Mouse (Mus musculus) heart, postnatal 0 days (tissue): ENCODE results near the gene H2-DMb1. TPM values are rescaled to one million over a fixed set of nuclear protein-coding genes. Genes with fewer than 3 reads are reported as not detected.
A peak's percentile ranks its signal among the peaks of the same experiment; 100 is the strongest.

Source experiments
- ATAC-seq: fragments of 200-750 bp; cut with Nextera tagmentation; 2 replicates; pipeline ENCODE4 v1.8.0; 2017; ENCODE audit warnings: low read depth, moderate number of reproducible peaks, moderate library complexity; ENCODE audit not compliant: insufficient read depth
- DNase-seq: peaks from one replicate; pipeline ENCODE4 v3.0.0-alpha.2; 2016; ENCODE audit warnings: low spot score
- H3K27ac ChIP-seq: fragments of 300-500 bp; sonication (generic); 2 replicates; pipeline ENCODE4 v1.5.1; 2014; ENCODE audit warnings: low read depth, mild to moderate bottlenecking
- H3K27me3 ChIP-seq: fragments of 300-500 bp; sonication (generic); 2 replicates; pipeline ENCODE4 v1.6.1; 2014; ENCODE audit warnings: low read length, mixed read lengths; ENCODE audit not compliant: control insufficient read depth, insufficient read depth
- H3K36me3 ChIP-seq: fragments of 300-500 bp; sonication (generic); replicated peaks from 2 replicates; pipeline ENCODE4 v1.6.1; 2014; ENCODE audit warnings: low read length, mixed read lengths; ENCODE audit not compliant: control insufficient read depth, insufficient read depth
- H3K4me1 ChIP-seq: fragments of 300-500 bp; sonication (generic); 2 replicates; pipeline ENCODE4 v1.6.1; 2014; ENCODE audit warnings: antibody characterized with exemption; ENCODE audit not compliant: control insufficient read depth, insufficient read depth
- H3K4me2 ChIP-seq: fragments of 300-500 bp; sonication (generic); 2 replicates; pipeline ENCODE4 v1.6.1; 2014; ENCODE audit warnings: low read depth, mild to moderate bottlenecking, low read length, moderate library complexity
- H3K4me3 ChIP-seq: fragments of 300-500 bp; sonication (generic); 2 replicates; pipeline ENCODE4 v1.5.1; 2014; ENCODE audit warnings: low read depth, low read length
- H3K9ac ChIP-seq: fragments of 300-500 bp; sonication (generic); replicated peaks from 2 replicates; pipeline ENCODE4 v1.6.1; 2014; ENCODE audit warnings: low read depth, low read length, mixed read lengths
- H3K9me3 ChIP-seq: fragments of 300-500 bp; sonication (generic); replicated peaks from 2 replicates; pipeline ENCODE4 v1.6.1; 2016; ENCODE audit warnings: low read length; ENCODE audit not compliant: control insufficient read depth
- CTCF ChIP-seq: IDR thresholded peaks from 2 replicates; pipeline ENCODE4 v1.5.1; 2016; ENCODE audit warnings: antibody characterized with exemption, control low read depth, low read depth
- EP300 ChIP-seq: IDR thresholded peaks from 2 replicates; pipeline ENCODE4 v1.6.1; 2016; ENCODE audit warnings: antibody characterized with exemption, low read depth
- WGBS: fragments of 180-500 bp; shearing (Covaris S2); extraction: QIAGEN DNeasy Blood & Tissue Kit; methylation state at CpG from one replicate; pipeline ENCODE4 v1.1.7; 2014; 5-methylcytosine and 5-hydroxymethylcytosine counted together
- polyA plus RNA-seq: library from polyadenylated mRNA; unstranded; fragments of >200 nt; fragmentation: Nextera tagmentation; extraction: Ambion mirVana; gene quantifications from 2 replicates; pipeline ENCODE4 v1.2.1, GENCODE M21; 2015
- total RNA-seq: library from RNA; depleted of rRNA; stranded (reverse); fragments of >200 nt; gene quantifications from 2 replicates; pipeline ENCODE4 v1.2.3, GENCODE M21; 2014; ENCODE audit warnings: low replicate concordance

Gene H2-DMb1
- total and polyA plus RNA-seq, 2 experiments from 2014 or later = 0.90 TPM; not detected in 1

- Histone ChIP-seq H3K4me1 (peaks cover 15% of the 10 kb centered on the region), H3K9ac (peak overlapping the region; percentile 97), H3K36me3 (peaks cover 30% of the 10 kb centered on the region), H3K27ac (peak overlapping the region; percentile 100), H3K9me3 (no peaks in the 10 kb centered on the region), H3K4me2 (peak overlapping the region; percentile 90), H3K27me3 (no peaks in the 10 kb centered on the region), H3K4me3 (peak overlapping the region; percentile 95)
- ATAC-seq (peak; percentile 22), DNase-seq (peak; percentile 85)
- 1% methylated on average over 36 of the region's 42 CpGs for WGBS
- TF ChIP-seq CTCF (no peak), EP300 (peak; percentile 69; the same call in 1 of the 2 replicates)
Measured at GRCm38 (mm10) chr17:34120180-34120723, 32.6 kb upstream of the H2-DMb1 start.

GRCm38 (mm10) chr17:34120814-34121171, 32.1 kb upstream of the H2-DMb1 start:
- peak; percentile 15 for ATAC-seq
- H3K9ac ChIP-seq = peak overlapping the region; percentile 97
- TF ChIP-seq EP300 (no peak), CTCF (peak; percentile 23; the same call in 1 of the 2 replicates)
- H3K27me3 ChIP-seq = no peaks in the 10 kb centered on the region
- peak overlapping the region; percentile 100 for H3K27ac ChIP-seq
- H3K4me1 ChIP-seq = peaks cover 15% of the 10 kb centered on the region
- H3K4me2 ChIP-seq = peak overlapping the region; percentile 90
- H3K36me3 ChIP-seq = peaks cover 24% of the 10 kb centered on the region
- DNase-seq = no peak
- peak overlapping the region; percentile 95 for H3K4me3 ChIP-seq
- WGBS = under 1% methylated on average over 26 of the region's 31 CpGs
- no peaks in the 10 kb centered on the region for H3K9me3 ChIP-seq

- Histone ChIP-seq H3K4me1 (peaks cover 15% of the 10 kb centered on the region), H3K36me3 (peaks cover 19% of the 10 kb centered on the region), H3K4me2 (peak overlapping the region; percentile 90), H3K27me3 (no peaks in the 10 kb centered on the region), H3K4me3 (peak overlapping the region; percentile 95), H3K9ac (peak overlapping the region; percentile 97), H3K27ac (peak overlapping the region; percentile 100), H3K9me3 (no peaks in the 10 kb centered on the region)
- ATAC-seq (peak; percentile 16), DNase-seq (peak; percentile 92)
- WGBS = under 1% methylated on average over 30 of the region's 35 CpGs
- no peak; the same call in 1 of the 2 replicates for TF ChIP-seq EP300
- no peak for TF ChIP-seq CTCF
Measured at GRCm38 (mm10) chr17:34121172-34121878, 31.5 kb upstream of the H2-DMb1 start.

- H3K27me3 ChIP-seq = no peaks in the 10 kb centered on the region
- WGBS = 0% methylated on average over 8 of the region's 10 CpGs
- TF ChIP-seq CTCF (no peak), EP300 (no peak)
- ATAC-seq (no peak), DNase-seq (peak; percentile 40)
- peak overlapping the region; percentile 100 for H3K27ac ChIP-seq
- peaks cover 10% of the 10 kb centered on the region for H3K4me1 ChIP-seq
- H3K4me3 ChIP-seq = peak overlapping the region; percentile 95
- peaks cover 14% of the 10 kb centered on the region for H3K36me3 ChIP-seq
- peak overlapping the region; percentile 90 for H3K4me2 ChIP-seq
- H3K9me3 ChIP-seq = no peaks in the 10 kb centered on the region
- peak overlapping the region; percentile 97 for H3K9ac ChIP-seq
Measured at GRCm38 (mm10) chr17:34121879-34122187, 31.0 kb upstream of the H2-DMb1 start.

GRCm38 (mm10) chr17:34122188-34122984, 30.5 kb upstream of the H2-DMb1 start, which contains the start of gene Brd2:
TSS of gene Brd2 (minus strand) at chr17:34122634.
- no peaks in the 10 kb centered on the region for H3K27me3 ChIP-seq
- H3K9me3 ChIP-seq = no peaks in the 10 kb centered on the region
- DNase-seq (peak; percentile 96), ATAC-seq (peak; percentile 52)
- peak within 1 kb of the TSS; percentile 95 for H3K4me3 ChIP-seq
- peaks cover 9% of the 10 kb centered on the region for H3K36me3 ChIP-seq
- no peak for TF ChIP-seq CTCF
- peak; percentile 85 for TF ChIP-seq EP300
- peaks cover 8% of the 10 kb centered on the region for H3K4me1 ChIP-seq
- peak within 1 kb of the TSS; percentile 97 for H3K9ac ChIP-seq
- H3K4me2 ChIP-seq = peak within 1 kb of the TSS; percentile 90
- peak within 1 kb of the TSS; percentile 100 for H3K27ac ChIP-seq
- WGBS = under 1% methylated on average over 65 of the region's 75 CpGs
